Mouse (Mus musculus): Measurements from ENCODE around the gene Phxr2. TPM values are rescaled to one million over a fixed set of nuclear protein-coding genes. Genes with fewer than 3 reads are reported as not detected.
A peak's percentile ranks its signal among the peaks of the same experiment; 100 is the strongest.

Phxr2 gene
- polyA plus RNA-seq (2014; fragmentation: Nextera tagmentation; extraction: Ambion mirVana) = not detected in 2 replicates

- Histone ChIP-seq H3K4me1 (ENCODE audit: control insufficient read depth, insufficient read depth, low read length) (no peaks in the 10 kb centered on the region), H3K36me3 (ENCODE audit: control insufficient read depth, insufficient read depth, low read length) (0 out of 2 replicates have a peak, but pooled peaks cover 2% of the 10 kb centered on the region), H3K4me2 (ENCODE audit: low read depth) (no peak within 1 kb of the TSS), H3K9ac (ENCODE audit: low read length) (no peak within 1 kb of the TSS), H3K9me3 (ENCODE audit: control insufficient read depth, low read length) (no peaks in the 10 kb centered on the region), H3K27me3 (ENCODE audit: control insufficient read depth, insufficient read depth, low read length) (no peaks in the 10 kb centered on the region), H3K4me3 (ENCODE audit: low read depth, low read length) (no peak within 1 kb of the TSS), H3K27ac (ENCODE audit: low read depth, low read length) (no peak within 1 kb of the TSS)
- DNase-seq (ENCODE audit: low spot score) (no peak), ATAC-seq (ENCODE audit: insufficient read depth, low FRiP score, low TSS enrichment) (no peak)
- 90% methylated on average over 4 of the region's 4 CpGs for WGBS
Measured at GRCm38 (mm10) chr10:99126225-99126624, at the start of gene Phxr2. Gene Phxr2 (minus strand): TSS chr10:99126325.

- Histone ChIP-seq H3K27ac (ENCODE audit: low read depth, low read length) (no peak overlapping the region), H3K4me2 (ENCODE audit: low read depth) (no peak overlapping the region), H3K4me1 (ENCODE audit: control insufficient read depth, insufficient read depth, low read length) (peaks cover 16% of the 10 kb centered on the region), H3K27me3 (ENCODE audit: control insufficient read depth, insufficient read depth, low read length) (no peaks in the 10 kb centered on the region), H3K4me3 (ENCODE audit: low read depth, low read length) (no peak overlapping the region), H3K9ac (ENCODE audit: low read length) (no peak overlapping the region), H3K36me3 (ENCODE audit: control insufficient read depth, insufficient read depth, low read length) (no peaks in the 10 kb centered on the region), H3K9me3 (ENCODE audit: control insufficient read depth, low read length) (no peaks in the 10 kb centered on the region)
- WGBS = 39% methylated on average over 7 of the region's 7 CpGs
- DNase-seq (ENCODE audit: low spot score) (no peak), ATAC-seq (ENCODE audit: insufficient read depth, low FRiP score, low TSS enrichment) (no peak)
Measured at GRCm38 (mm10) chr10:99172906-99173507, 46.9 kb upstream of the Phxr2 start.

GRCm38 (mm10) chr10:99171961-99172497 lies 45.9 kb upstream of the Phxr2 start:
- no peak overlapping the region for H3K9ac ChIP-seq (ENCODE audit: low read length)
- H3K27me3 ChIP-seq (ENCODE audit: control insufficient read depth, insufficient read depth, low read length) = no peaks in the 10 kb centered on the region
- ATAC-seq (ENCODE audit: insufficient read depth, low FRiP score, low TSS enrichment) = peak; percentile 73
- DNase-seq (ENCODE audit: low spot score) = peak; percentile 59
- peak overlapping the region; percentile 40; the same call in 1 of the 2 replicates for H3K27ac ChIP-seq (ENCODE audit: low read depth, low read length)
- peak overlapping the region; percentile 12; the same call in 1 of the 2 replicates for H3K4me2 ChIP-seq (ENCODE audit: low read depth)
- no peaks in the 10 kb centered on the region for H3K9me3 ChIP-seq (ENCODE audit: control insufficient read depth, low read length)
- WGBS = 9% methylated on average over 12 of the region's 12 CpGs
- no peaks in the 10 kb centered on the region for H3K36me3 ChIP-seq (ENCODE audit: control insufficient read depth, insufficient read depth, low read length)
- H3K4me1 ChIP-seq (ENCODE audit: control insufficient read depth, insufficient read depth, low read length) = peaks cover 16% of the 10 kb centered on the region
- no peak overlapping the region for H3K4me3 ChIP-seq (ENCODE audit: low read depth, low read length)

GRCm38 (mm10) chr10:99169765-99170129 lies 43.6 kb upstream of the Phxr2 start:
- DNase-seq (ENCODE audit: low spot score) (no peak), ATAC-seq (ENCODE audit: insufficient read depth, low FRiP score, low TSS enrichment) (no peak)
- H3K9ac ChIP-seq (ENCODE audit: low read length) = no peak overlapping the region
- WGBS = 83% methylated on average over 5 of the region's 5 CpGs
- no peak overlapping the region for H3K4me3 ChIP-seq (ENCODE audit: low read depth, low read length)
- peaks cover 16% of the 10 kb centered on the region for H3K4me1 ChIP-seq (ENCODE audit: control insufficient read depth, insufficient read depth, low read length)
- no peaks in the 10 kb centered on the region for H3K9me3 ChIP-seq (ENCODE audit: control insufficient read depth, low read length)
- no peak overlapping the region for H3K4me2 ChIP-seq (ENCODE audit: low read depth)
- H3K36me3 ChIP-seq (ENCODE audit: control insufficient read depth, insufficient read depth, low read length) = no peaks in the 10 kb centered on the region
- H3K27ac ChIP-seq (ENCODE audit: low read depth, low read length) = no peak overlapping the region
- no peaks in the 10 kb centered on the region for H3K27me3 ChIP-seq (ENCODE audit: control insufficient read depth, insufficient read depth, low read length)

- H3K27ac ChIP-seq (ENCODE audit: low read depth, low read length) = no peak overlapping the region
- no peak overlapping the region for H3K4me3 ChIP-seq (ENCODE audit: low read depth, low read length)
- no peak overlapping the region for H3K4me2 ChIP-seq (ENCODE audit: low read depth)
- ATAC-seq (ENCODE audit: insufficient read depth, low FRiP score, low TSS enrichment) = no peak
- 80% methylated on average over 11 of the region's 11 CpGs for WGBS
- peaks cover 16% of the 10 kb centered on the region for H3K4me1 ChIP-seq (ENCODE audit: control insufficient read depth, insufficient read depth, low read length)
- no peak overlapping the region for H3K9ac ChIP-seq (ENCODE audit: low read length)
- no peaks in the 10 kb centered on the region for H3K36me3 ChIP-seq (ENCODE audit: control insufficient read depth, insufficient read depth, low read length)
- no peaks in the 10 kb centered on the region for H3K27me3 ChIP-seq (ENCODE audit: control insufficient read depth, insufficient read depth, low read length)
- H3K9me3 ChIP-seq (ENCODE audit: control insufficient read depth, low read length) = no peaks in the 10 kb centered on the region
- DNase-seq (ENCODE audit: low spot score) = no peak
Measured at GRCm38 (mm10) chr10:99168840-99169764, 43.0 kb upstream of the Phxr2 start.

- 76% methylated on average over 6 of the region's 6 CpGs for WGBS
- Histone ChIP-seq H3K9me3 (ENCODE audit: control insufficient read depth, low read length) (no peaks in the 10 kb centered on the region), H3K36me3 (ENCODE audit: control insufficient read depth, insufficient read depth, low read length) (no peaks in the 10 kb centered on the region), H3K9ac (ENCODE audit: low read length) (no peak overlapping the region), H3K4me2 (ENCODE audit: low read depth) (no peak overlapping the region), H3K4me1 (ENCODE audit: control insufficient read depth, insufficient read depth, low read length) (peaks cover 16% of the 10 kb centered on the region), H3K27me3 (ENCODE audit: control insufficient read depth, insufficient read depth, low read length) (no peaks in the 10 kb centered on the region), H3K27ac (ENCODE audit: low read depth, low read length) (no peak overlapping the region), H3K4me3 (ENCODE audit: low read depth, low read length) (no peak overlapping the region)
- ATAC-seq (ENCODE audit: insufficient read depth, low FRiP score, low TSS enrichment) = no peak
- no peak for DNase-seq (ENCODE audit: low spot score)
Measured at GRCm38 (mm10) chr10:99168404-99168803, 42.3 kb upstream of the Phxr2 start.

GRCm38 (mm10) chr10:99166392-99166791 lies 40.3 kb upstream of the Phxr2 start:
- WGBS = 76% methylated on average over 3 of the region's 3 CpGs
- Histone ChIP-seq H3K9me3 (ENCODE audit: control insufficient read depth, low read length) (no peaks in the 10 kb centered on the region), H3K36me3 (ENCODE audit: control insufficient read depth, insufficient read depth, low read length) (no peaks in the 10 kb centered on the region), H3K27ac (ENCODE audit: low read depth, low read length) (no peak overlapping the region), H3K27me3 (ENCODE audit: control insufficient read depth, insufficient read depth, low read length) (no peaks in the 10 kb centered on the region), H3K4me1 (ENCODE audit: control insufficient read depth, insufficient read depth, low read length) (peaks cover 2% of the 10 kb centered on the region; the same call in 1 of the 2 replicates), H3K4me3 (ENCODE audit: low read depth, low read length) (no peak overlapping the region), H3K4me2 (ENCODE audit: low read depth) (no peak overlapping the region), H3K9ac (ENCODE audit: low read length) (no peak overlapping the region)
- DNase-seq (ENCODE audit: low spot score) (no peak), ATAC-seq (ENCODE audit: insufficient read depth, low FRiP score, low TSS enrichment) (no peak)

GRCm38 (mm10) chr10:99165751-99166282 lies 39.7 kb upstream of the Phxr2 start:
- no peak for ATAC-seq (ENCODE audit: insufficient read depth, low FRiP score, low TSS enrichment)
- H3K36me3 ChIP-seq (ENCODE audit: control insufficient read depth, insufficient read depth, low read length) = no peaks in the 10 kb centered on the region
- H3K4me2 ChIP-seq (ENCODE audit: low read depth) = no peak overlapping the region
- no peaks in the 10 kb centered on the region for H3K27me3 ChIP-seq (ENCODE audit: control insufficient read depth, insufficient read depth, low read length)
- no peak overlapping the region for H3K4me3 ChIP-seq (ENCODE audit: low read depth, low read length)
- no peak overlapping the region for H3K9ac ChIP-seq (ENCODE audit: low read length)
- H3K4me1 ChIP-seq (ENCODE audit: control insufficient read depth, insufficient read depth, low read length) = no peaks in the 10 kb centered on the region
- no peak for DNase-seq (ENCODE audit: low spot score)
- no peak overlapping the region for H3K27ac ChIP-seq (ENCODE audit: low read depth, low read length)
- WGBS = 84% methylated on average over 7 of the region's 7 CpGs
- no peaks in the 10 kb centered on the region for H3K9me3 ChIP-seq (ENCODE audit: control insufficient read depth, low read length)

Measured in neural tube, embryonic 11.5 days (tissue).